Mouse (Mus musculus) E14TG2a.4 (cell line): Measurements from ENCODE around the gene Glp2r.

Experiments
- CTCF ChIP-seq: conservative IDR thresholded peaks from 2 replicates; pipeline ENCODE4 v1.5.1; 2014; ENCODE audit warnings: low read length
- NANOG ChIP-seq: IDR thresholded peaks from 2 replicates; pipeline ENCODE4 v1.6.1; 2014; ENCODE audit warnings: borderline replicate concordance, low read length, mixed read lengths
- POU5F1 ChIP-seq: IDR thresholded peaks from 2 replicates; pipeline ENCODE4 v1.6.1; 2014; ENCODE audit warnings: low read length, borderline replicate concordance

- TF ChIP-seq CTCF (no peak), NANOG (no peak), POU5F1 (no peak)
These were observed 32.0 kb downstream of the Glp2r start for GRCm38 (mm10) chr11:67738846-67739490.
